Mouse (Mus musculus): ENCODE results near the gene G6pc2. TPM values are rescaled to one million over a fixed set of nuclear protein-coding genes. Genes with fewer than 3 reads are reported as not detected.

The G6pc2 gene
- total and polyA plus RNA-seq, 3 experiments = not detected

- no peak for ATAC-seq (ENCODE audit: extremely low read depth, insufficient number of reproducible peaks, low FRiP score, poor library complexity, severe bottlenecking)
- TF ChIP-seq CTCF (IDR thresholded peaks at IDR 0.05; ENCODE audit: low read depth, low read length) (no peak), TAL1 (conservative IDR thresholded peaks at IDR 0.05; ENCODE audit: low read depth, low read length) (no peak), GATA2 (IDR thresholded peaks at IDR 0.05; ENCODE audit: borderline replicate concordance, low read depth, low read length) (no peak), GATA1 (IDR thresholded peaks at IDR 0.05; ENCODE audit: borderline replicate concordance, low read length) (no peak), POLR2AphosphoS5 (IDR thresholded peaks at IDR 0.05; ENCODE audit: insufficient replicate concordance, low read depth, low read length) (no peak)
- no peak for DNase-seq (ENCODE audit: low spot score)
Observed at GRCm38 (mm10) chr2:69247081-69247480, 36.2 kb downstream of the G6pc2 start.

GRCm38 (mm10) chr2:69248221-69248755 is 37.4 kb downstream of the G6pc2 start:
- Histone ChIP-seq H3K9me3 (replicated peaks) (no peaks in the 10 kb centered on the region), H3K4me3 (ENCODE audit: low read depth, low read length) (no peak overlapping the region), H3K4me1 (ENCODE audit: insufficient read depth, low read depth, low read length) (no peaks in the 10 kb centered on the region), H3K27me3 (ENCODE audit: insufficient read depth, low read length) (0 out of 2 replicates have a peak, but pooled peaks cover 2% of the 10 kb centered on the region), H3K36me3 (replicated peaks) (no peaks in the 10 kb centered on the region)
- TF ChIP-seq TAL1 (conservative IDR thresholded peaks at IDR 0.05; ENCODE audit: low read depth, low read length) = no peak
- no peak for TF ChIP-seq CTCF (IDR thresholded peaks at IDR 0.05; ENCODE audit: low read depth, low read length)
- no peak for TF ChIP-seq GATA2 (IDR thresholded peaks at IDR 0.05; ENCODE audit: borderline replicate concordance, low read depth, low read length)
- no peak for TF ChIP-seq GATA1 (IDR thresholded peaks at IDR 0.05; ENCODE audit: borderline replicate concordance, low read length)
- TF ChIP-seq POLR2AphosphoS5 (IDR thresholded peaks at IDR 0.05; ENCODE audit: insufficient replicate concordance, low read depth, low read length) = no peak
- DNase-seq (ENCODE audit: low spot score) (no peak), ATAC-seq (ENCODE audit: extremely low read depth, insufficient number of reproducible peaks, low FRiP score, poor library complexity, severe bottlenecking) (no peak)

More at GRCm38 (mm10) chr2:69247081-69247480, 36.2 kb downstream of the G6pc2 start:
- Histone ChIP-seq H3K36me3 (replicated peaks) (no peaks in the 10 kb centered on the region), H3K4me1 (ENCODE audit: insufficient read depth, low read depth, low read length) (no peaks in the 10 kb centered on the region), H3K4me3 (ENCODE audit: low read depth, low read length) (no peak overlapping the region), H3K27me3 (ENCODE audit: insufficient read depth, low read length) (0 out of 2 replicates have a peak, but pooled peaks cover 2% of the 10 kb centered on the region), H3K9me3 (replicated peaks) (no peaks in the 10 kb centered on the region)

- H3K27me3 ChIP-seq (ENCODE audit: insufficient read depth, low read length) = no peaks in the 10 kb centered on the region
- no peak for ATAC-seq (ENCODE audit: extremely low read depth, insufficient number of reproducible peaks, low FRiP score, poor library complexity, severe bottlenecking)
Observed at GRCm38 (mm10) chr2:69264069-69264618, 53.3 kb downstream of the G6pc2 start.

GRCm38 (mm10) chr2:69275875-69276274 is 65.0 kb downstream of the G6pc2 start:
- Histone ChIP-seq H3K4me3 (ENCODE audit: low read depth, low read length) (no peak overlapping the region), H3K27me3 (ENCODE audit: insufficient read depth, low read length) (no peaks in the 10 kb centered on the region), H3K36me3 (replicated peaks) (no peaks in the 10 kb centered on the region), H3K9me3 (replicated peaks) (no peaks in the 10 kb centered on the region), H3K4me1 (ENCODE audit: insufficient read depth, low read depth, low read length) (no peaks in the 10 kb centered on the region; the same call in 1 of the 2 replicates)
- TF ChIP-seq TAL1 (conservative IDR thresholded peaks at IDR 0.05; ENCODE audit: low read depth, low read length) = no peak
- no peak for TF ChIP-seq POLR2AphosphoS5 (IDR thresholded peaks at IDR 0.05; ENCODE audit: insufficient replicate concordance, low read depth, low read length)
- TF ChIP-seq CTCF (IDR thresholded peaks at IDR 0.05; ENCODE audit: low read depth, low read length) = no peak
- no peak for TF ChIP-seq GATA2 (IDR thresholded peaks at IDR 0.05; ENCODE audit: borderline replicate concordance, low read depth, low read length)
- TF ChIP-seq GATA1 (IDR thresholded peaks at IDR 0.05; ENCODE audit: borderline replicate concordance, low read length) = no peak
- ATAC-seq (ENCODE audit: extremely low read depth, insufficient number of reproducible peaks, low FRiP score, poor library complexity, severe bottlenecking) (no peak), DNase-seq (ENCODE audit: low spot score) (no peak)

More at GRCm38 (mm10) chr2:69264069-69264618, 53.3 kb downstream of the G6pc2 start:
- H3K9me3 ChIP-seq (replicated peaks) = no peaks in the 10 kb centered on the region
- no peaks in the 10 kb centered on the region for H3K36me3 ChIP-seq (replicated peaks)
- no peak for TF ChIP-seq TAL1 (conservative IDR thresholded peaks at IDR 0.05; ENCODE audit: low read depth, low read length)
- TF ChIP-seq CTCF (IDR thresholded peaks at IDR 0.05; ENCODE audit: low read depth, low read length) = no peak
- no peak for TF ChIP-seq GATA2 (IDR thresholded peaks at IDR 0.05; ENCODE audit: borderline replicate concordance, low read depth, low read length)
- no peak for TF ChIP-seq GATA1 (IDR thresholded peaks at IDR 0.05; ENCODE audit: borderline replicate concordance, low read length)
- TF ChIP-seq POLR2AphosphoS5 (IDR thresholded peaks at IDR 0.05; ENCODE audit: insufficient replicate concordance, low read depth, low read length) = no peak
- H3K4me3 ChIP-seq (ENCODE audit: low read depth, low read length) = no peak overlapping the region
- no peak for DNase-seq (ENCODE audit: low spot score)
- H3K4me1 ChIP-seq (ENCODE audit: insufficient read depth, low read depth, low read length) = no peaks in the 10 kb centered on the region

Other genes starting within 250 kb of the G6pc2 start
- not detected in 2 replicates for gene Nostrin, start 75.3 kb upstream of the G6pc2 start, total RNA-seq (2014; fragmentation: Nextera tagmentation)
- 0.06 and 0.11 TPM in 2 replicates for gene Nostrin, start 75.3 kb upstream of the G6pc2 start, total RNA-seq (2017)
- not detected in 2 replicates for gene Nostrin, start 75.3 kb upstream of the G6pc2 start, polyA plus RNA-seq (2012)
- 71.8 and 101 TPM in 2 replicates for gene Spc25, start 4.9 kb upstream of the G6pc2 start, total RNA-seq (2014; fragmentation: Nextera tagmentation)
- gene Spc25, start 4.9 kb upstream of the G6pc2 start, total RNA-seq (2017) = 95.4 and 112 TPM in 2 replicates
- 17.9 and 19.4 TPM in 2 replicates for gene Spc25, start 4.9 kb upstream of the G6pc2 start, polyA plus RNA-seq (2012)
- gene Abcb11, start 131.5 kb downstream of the G6pc2 start, total RNA-seq (2014; fragmentation: Nextera tagmentation) = not detected in 2 replicates
- gene Abcb11, start 131.5 kb downstream of the G6pc2 start, total RNA-seq (2017) = 0.05 and 0.06 TPM in 2 replicates
- not detected in 2 replicates for gene Abcb11, start 131.5 kb downstream of the G6pc2 start, polyA plus RNA-seq (2012)
- gene Dhrs9, start 169.4 kb downstream of the G6pc2 start, total RNA-seq (2014; fragmentation: Nextera tagmentation) = not detected in 2 replicates
- gene Dhrs9, start 169.4 kb downstream of the G6pc2 start, total RNA-seq (2017) = 0.12 and 0.16 TPM in 2 replicates
- gene Dhrs9, start 169.4 kb downstream of the G6pc2 start, polyA plus RNA-seq (2012) = not detected in 2 replicates